Mouse (Mus musculus) lung, adult 2 months (tissue): Measurements from ENCODE around the gene Snrnp25. TPM values are rescaled to one million over a fixed set of nuclear protein-coding genes. Genes with fewer than 3 reads are reported as not detected.

ENCODE experiments used
- DNase-seq: peaks from one replicate; pipeline ENCODE4 v3.0.0; 2022
- H3K4me1 ChIP-seq: fragments of 200-500 bp; 2 replicates; pipeline ENCODE4 v1.6.1; 2011; ENCODE audit warnings: low read length; ENCODE audit not compliant: control insufficient read depth, insufficient read depth
- H3K4me3 ChIP-seq: fragments of 200-500 bp; replicated peaks from 2 replicates; pipeline ENCODE3; 2011; ENCODE audit warnings: low read depth, mild to moderate bottlenecking, control low read depth, low read length; ENCODE audit errors: extremely low read depth
- CTCF ChIP-seq: fragments of 200-500 bp; IDR thresholded peaks from 2 replicates; pipeline ENCODE4 v1.5.1; 2011; ENCODE audit warnings: mild to moderate bottlenecking, low read length, control low read depth; ENCODE audit not compliant: insufficient read depth
- POLR2A ChIP-seq: fragments of 200-500 bp; IDR thresholded peaks from 2 replicates; pipeline ENCODE4 v1.6.1; 2011; ENCODE audit warnings: low read depth, mild to moderate bottlenecking, control low read depth, low read length, borderline replicate concordance; ENCODE audit errors: extremely low read depth
- WGBS: fragments of 180-500 bp; shearing (Covaris S2); methylation state at CpG from one replicate; pipeline ENCODE4 v1.1.7; 2018; 5-methylcytosine and 5-hydroxymethylcytosine counted together
- polyA plus RNA-seq: library from polyadenylated mRNA; depleted of rRNA; stranded (reverse); fragments of >200 nt; gene quantifications from 2 replicates; pipeline ENCODE4 v1.2.3, GENCODE M21; 2012

Gene Snrnp25
- polyA plus RNA-seq, 1 experiment = 16.5 TPM

GRCm38 (mm10) chr11:32230220-32230619, 25.0 kb downstream of the Snrnp25 start:
- Histone ChIP-seq H3K4me1 (peaks cover 9% of the 10 kb centered on the region), H3K4me3 (no peak overlapping the region)
- WGBS = 78% methylated on average over 4 of the region's 4 CpGs
- TF ChIP-seq POLR2A (no peak), CTCF (no peak)
- no peak for DNase-seq

GRCm38 (mm10) chr11:32231125-32231524, 25.9 kb downstream of the Snrnp25 start:
- no peak for TF ChIP-seq POLR2A
- TF ChIP-seq CTCF = no peak
- Histone ChIP-seq H3K4me1 (peaks cover under 1% of the 10 kb centered on the region; the same call in 1 of the 2 replicates), H3K4me3 (no peak overlapping the region)
- 91% methylated on average over 2 of the region's 2 CpGs for WGBS
- DNase-seq = no peak

GRCm38 (mm10) chr11:32232848-32233247, 27.6 kb downstream of the Snrnp25 start:
- 84% methylated on average over 10 of the region's 10 CpGs for WGBS
- Histone ChIP-seq H3K4me1 (no peaks in the 10 kb centered on the region; the same call in 1 of the 2 replicates), H3K4me3 (no peak overlapping the region)
- no peak for DNase-seq
- TF ChIP-seq POLR2A (no peak), CTCF (no peak)

GRCm38 (mm10) chr11:32233895-32234294, 28.7 kb downstream of the Snrnp25 start:
- DNase-seq = no peak
- WGBS = 92% methylated on average over 3 of the region's 3 CpGs
- no peak overlapping the region for H3K4me3 ChIP-seq
- H3K4me1 ChIP-seq = no peaks in the 10 kb centered on the region; the same call in 1 of the 2 replicates
- no peak for TF ChIP-seq CTCF
- TF ChIP-seq POLR2A = no peak

- H3K4me1 ChIP-seq = no peaks in the 10 kb centered on the region; the same call in 1 of the 2 replicates
- DNase-seq = no peak
- no peak overlapping the region for H3K4me3 ChIP-seq
- TF ChIP-seq POLR2A (no peak), CTCF (no peak)
- WGBS = 82% methylated on average over 6 of the region's 6 CpGs
Measured at GRCm38 (mm10) chr11:32234816-32235485, 29.7 kb downstream of the Snrnp25 start.

- H3K4me1 ChIP-seq = no peaks in the 10 kb centered on the region; the same call in 1 of the 2 replicates
- no peak for DNase-seq
- no peak for TF ChIP-seq CTCF
- TF ChIP-seq POLR2A = no peak
- H3K4me3 ChIP-seq = no peak overlapping the region
- WGBS = 37% methylated on average over 3 of the region's 3 CpGs
Measured at GRCm38 (mm10) chr11:32235646-32236045, 30.4 kb downstream of the Snrnp25 start.

GRCm38 (mm10) chr11:32236132-32236531, 30.9 kb downstream of the Snrnp25 start:
- H3K4me3 ChIP-seq = no peak overlapping the region
- DNase-seq = no peak
- TF ChIP-seq CTCF (no peak), POLR2A (no peak)
- no peaks in the 10 kb centered on the region; the same call in 1 of the 2 replicates for H3K4me1 ChIP-seq
- 78% methylated on average over 2 of the region's 2 CpGs for WGBS

DNA sequence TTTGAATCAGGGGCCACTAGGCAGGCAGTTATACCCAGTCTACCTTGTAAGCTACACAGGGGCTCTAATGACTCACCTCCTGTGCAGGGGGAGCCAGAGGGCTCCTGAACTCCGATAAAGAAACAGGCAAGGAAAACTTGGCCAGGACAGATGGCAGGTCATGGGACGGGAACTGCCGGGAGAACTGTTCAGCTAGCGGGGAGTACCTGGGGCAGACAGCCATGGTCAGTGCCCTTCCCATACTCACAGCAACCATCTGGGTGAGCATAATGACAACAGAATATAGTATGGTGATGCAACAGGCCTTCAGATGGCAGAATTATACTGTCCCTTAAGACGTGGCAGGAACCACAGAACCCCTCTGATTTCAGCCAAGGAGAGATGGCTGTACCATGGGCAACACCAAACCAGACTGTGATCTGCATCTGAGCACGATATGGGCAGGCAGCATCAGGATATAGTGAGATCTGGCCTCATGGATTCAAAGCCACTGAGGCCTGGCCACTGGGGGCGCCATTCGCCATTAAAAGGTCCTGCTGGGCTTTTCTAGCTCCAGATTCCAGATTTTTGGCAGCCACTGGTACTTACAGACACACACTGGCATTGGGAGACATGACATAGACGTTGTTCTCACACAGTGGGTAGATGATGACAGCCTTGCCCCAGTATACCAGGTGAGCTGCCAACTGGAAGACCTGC, 31.6 kb downstream of the Snrnp25 start:
- H3K4me3 ChIP-seq = no peak overlapping the region
- TF ChIP-seq CTCF (peak; percentile 64), POLR2A (no peak)
- DNase-seq = peak; percentile 48
- WGBS = 59% methylated on average over 9 of the region's 9 CpGs
- H3K4me1 ChIP-seq = no peaks in the 10 kb centered on the region; the same call in 1 of the 2 replicates

GRCm38 (mm10) chr11:32237411-32237795, 32.2 kb downstream of the Snrnp25 start:
- TF ChIP-seq POLR2A (no peak), CTCF (no peak)
- H3K4me3 ChIP-seq = no peak overlapping the region
- H3K4me1 ChIP-seq = no peaks in the 10 kb centered on the region; the same call in 1 of the 2 replicates
- DNase-seq = no peak
- WGBS = 94% methylated on average over 3 of the region's 3 CpGs
